Mouse (Mus musculus): ENCODE measurements at regions not wholly inside any gene's neighbourhood (a gene's known extent, or its start where the extent isn't known, plus 50 kb on each side); places are given as distances from the start of the nearest gene placed in this dataset.
"Not testable (repeated sequence)": the region's sequence is repeated elsewhere in the genome, so short reads cannot be mapped to it uniquely, and the experiment has no call there.

- no peak for DNase-seq
- intact Hi-C loops (cut with DNase I), result no loop called here
Observed at GRCm38 (mm10) chr9:72166084-72166483, 54.4 kb upstream of the Tcf12 start.

GRCm38 (mm10) chr9:72166611-72167010, 54.9 kb upstream of the Tcf12 start:
- intact Hi-C loops (cut with DNase I), result no loop called here
- no peak for DNase-seq

GRCm38 (mm10) chr9:72169231-72169630, 57.6 kb upstream of the Tcf12 start:
- intact Hi-C loops (cut with DNase I), result no loop called here
- no peak for DNase-seq

- intact Hi-C loops (cut with DNase I), result no loop called here
- DNase-seq, result peak; percentile 64 to 68
Observed at GRCm38 (mm10) chr9:72169728-72170188, 58.1 kb upstream of the Tcf12 start.

- intact Hi-C loops (cut with DNase I), result no loop called here
- DNase-seq, result no peak
Observed at GRCm38 (mm10) chr9:72170235-72170634, 58.6 kb upstream of the Tcf12 start.

GRCm38 (mm10) chr9:72172331-72172730, 60.7 kb upstream of the Tcf12 start:
- no peak for DNase-seq

GRCm38 (mm10) chr9:72180972-72181371, 69.3 kb upstream of the Tcf12 start:
- peak in 1 of 2 experiments; percentile 23 for DNase-seq
- intact Hi-C loops (cut with DNase I), result no loop called here

More at GRCm38 (mm10) chr9:72172331-72172730, 60.7 kb upstream of the Tcf12 start:
- intact Hi-C loops (cut with DNase I), result no loop called here

- intact Hi-C loops (cut with DNase I), result no loop called here
- no peak for DNase-seq
Observed at GRCm38 (mm10) chr9:72183336-72183735, 71.7 kb upstream of the Tcf12 start.

- intact Hi-C loops (cut with DNase I), result no loop called here
Observed at GRCm38 (mm10) chr9:72183925-72184324, 72.3 kb upstream of the Tcf12 start.

GRCm38 (mm10) chr9:72189867-72190266, 78.2 kb upstream of the Tcf12 start:
- intact Hi-C loops (cut with DNase I), result loop anchor here (2.0 to 10.0 kb wide), 2 partner anchors 77 to 545 kb away; no protein-coding TSS in a partner anchor
- no peak for DNase-seq

More at GRCm38 (mm10) chr9:72183925-72184324, 72.3 kb upstream of the Tcf12 start:
- peak; percentile 48 to 49 for DNase-seq

GRCm38 (mm10) chr9:72190631-72191030, 79.0 kb upstream of the Tcf12 start:
- intact Hi-C loops (cut with DNase I), result loop anchor here (2.0 to 10.0 kb wide), 2 partner anchors 78 to 546 kb away; no protein-coding TSS in a partner anchor
- DNase-seq, result no peak

- no peak for DNase-seq
- intact Hi-C loops (cut with DNase I), result loop anchor here (2.0 to 10.0 kb wide), 2 partner anchors 78 to 546 kb away; no protein-coding TSS in a partner anchor
Observed at GRCm38 (mm10) chr9:72191091-72191490, 79.4 kb upstream of the Tcf12 start.

GRCm38 (mm10) chr9:72192051-72192952, 80.6 kb upstream of the Tcf12 start:
- peak; percentile 53 to 69 for DNase-seq
- intact Hi-C loops (cut with DNase I), result loop anchor here (1.0 to 10.0 kb wide), 3 partner anchors 59 to 548 kb away; no protein-coding TSS in a partner anchor

GRCm38 (mm10) chr9:72192953-72193337, 81.3 kb upstream of the Tcf12 start:
- DNase-seq, result not testable (repeated sequence)
- intact Hi-C loops (cut with DNase I), result loop anchor here (1.0 to 10.0 kb wide), 3 partner anchors 60 to 548 kb away; no protein-coding TSS in a partner anchor

- intact Hi-C loops (cut with DNase I), result loop anchor here (10.0 kb wide), 1 partner anchor 551 kb away; no protein-coding TSS in a partner anchor
- no peak for DNase-seq
Observed at GRCm38 (mm10) chr9:72195348-72195747, 79.3 kb upstream of the Zfp280d start.

GRCm38 (mm10) chr9:72196626-72197330, 77.9 kb upstream of the Zfp280d start:
- intact Hi-C loops (cut with DNase I), result loop anchor here (10.0 kb wide), 1 partner anchor 552 kb away; no protein-coding TSS in a partner anchor
- peak; percentile 18 to 30 for DNase-seq

- intact Hi-C loops (cut with DNase I), result loop anchor here (10.0 kb wide), 1 partner anchor 553 kb away; no protein-coding TSS in a partner anchor
- DNase-seq, result no peak
Observed at GRCm38 (mm10) chr9:72197331-72197732, 77.3 kb upstream of the Zfp280d start.

GRCm38 (mm10) chr9:72198976-72199375, 75.7 kb upstream of the Zfp280d start:
- intact Hi-C loops (cut with DNase I), result loop anchor here (10.0 kb wide), 1 partner anchor 554 kb away; no protein-coding TSS in a partner anchor
- no peak for DNase-seq

- intact Hi-C loops (cut with DNase I), result no loop called here
Observed at GRCm38 (mm10) chr9:72204357-72204905, 70.2 kb upstream of the Zfp280d start.

GRCm38 (mm10) chr9:72205815-72206214, 68.8 kb upstream of the Zfp280d start:
- DNase-seq, result no peak
- intact Hi-C loops (cut with DNase I), result no loop called here

More at GRCm38 (mm10) chr9:72204357-72204905, 70.2 kb upstream of the Zfp280d start:
- no peak for DNase-seq
